Mouse (Mus musculus) liver, embryonic 16.5 days (tissue): ENCODE data around the gene Rnf149. TPM values are rescaled to one million over a fixed set of nuclear protein-coding genes. Genes with fewer than 3 reads are reported as not detected.
A peak's percentile ranks its signal among the peaks of the same experiment; 100 is the strongest.

ENCODE experiments used
- ATAC-seq: fragments of 200-750 bp; cut with Nextera tagmentation; 2 replicates; pipeline ENCODE4 v1.8.0; 2017; ENCODE audit warnings: low read depth, mild to moderate bottlenecking, moderate number of reproducible peaks, moderate library complexity
- H3K27ac ChIP-seq: fragments of 300-500 bp; sonication (generic); 2 replicates; pipeline ENCODE4 v1.5.1; 2014; ENCODE audit warnings: mild to moderate bottlenecking, low read length
- H3K27me3 ChIP-seq: fragments of 300-500 bp; sonication (generic); 2 replicates; pipeline ENCODE4 v1.6.1; 2014; ENCODE audit warnings: low read depth, low read length, mixed read lengths; ENCODE audit not compliant: control insufficient read depth, insufficient read depth
- H3K36me3 ChIP-seq: fragments of 300-500 bp; sonication (generic); 2 replicates; pipeline ENCODE4 v1.6.1; 2014; ENCODE audit warnings: mild to moderate bottlenecking; ENCODE audit not compliant: control insufficient read depth, insufficient read depth
- H3K4me1 ChIP-seq: fragments of 300-500 bp; sonication (generic); 2 replicates; pipeline ENCODE4 v1.6.1; 2014; ENCODE audit warnings: low read depth, low read length, mixed read lengths; ENCODE audit not compliant: control insufficient read depth
- H3K4me2 ChIP-seq: fragments of 300-500 bp; sonication (generic); 2 replicates; pipeline ENCODE4 v1.6.1; 2014; ENCODE audit warnings: low read depth, low read length, mixed read lengths
- H3K4me3 ChIP-seq: fragments of 300-500 bp; sonication (generic); 2 replicates; pipeline ENCODE4 v1.5.1; 2014; ENCODE audit warnings: low read depth, mild to moderate bottlenecking, low read length
- H3K9ac ChIP-seq: fragments of 300-500 bp; sonication (generic); 2 replicates; pipeline ENCODE4 v1.6.1; 2014; ENCODE audit warnings: low read depth, low read length
- H3K9me3 ChIP-seq: fragments of 300-500 bp; sonication (generic); replicated peaks from 2 replicates; pipeline ENCODE4 v1.6.1; 2016; ENCODE audit warnings: low read length; ENCODE audit not compliant: control insufficient read depth
- WGBS: fragments of 180-500 bp; shearing (Covaris S2); extraction: QIAGEN DNeasy Blood & Tissue Kit; methylation state at CpG from one replicate; pipeline ENCODE4 v1.1.7; 2014; ENCODE audit not compliant: insufficient replicate concordance; 5-methylcytosine and 5-hydroxymethylcytosine counted together
- polyA plus RNA-seq: library from polyadenylated mRNA; unstranded; fragments of >200 nt; fragmentation: Nextera tagmentation; extraction: Ambion mirVana; gene quantifications from 2 replicates; pipeline ENCODE4 v1.2.1, GENCODE M21; 2015

The Rnf149 gene
- polyA plus RNA-seq, 1 experiment from 2014 or later, result 15.3 TPM

GRCm38 (mm10) chr1:39528319-39528718, 48.9 kb downstream of the Rnf149 start:
- no peaks in the 10 kb centered on the region for H3K36me3 ChIP-seq
- peaks cover 3% of the 10 kb centered on the region for H3K4me1 ChIP-seq
- H3K27ac ChIP-seq, result no peak overlapping the region
- no peak overlapping the region for H3K4me3 ChIP-seq
- no peak for ATAC-seq
- no peak overlapping the region for H3K4me2 ChIP-seq
- no peaks in the 10 kb centered on the region for H3K27me3 ChIP-seq
- 49% methylated on average over 6 of the region's 6 CpGs for WGBS
- no peaks in the 10 kb centered on the region for H3K9me3 ChIP-seq
- no peak overlapping the region for H3K9ac ChIP-seq

GRCm38 (mm10) chr1:39527432-39527831, 49.8 kb downstream of the Rnf149 start:
- H3K9ac ChIP-seq, result no peak overlapping the region
- no peak overlapping the region for H3K4me2 ChIP-seq
- H3K36me3 ChIP-seq, result no peaks in the 10 kb centered on the region
- no peak overlapping the region for H3K4me3 ChIP-seq
- 10% methylated on average over 7 of the region's 7 CpGs for WGBS
- no peak overlapping the region for H3K27ac ChIP-seq
- peaks cover 3% of the 10 kb centered on the region for H3K4me1 ChIP-seq
- no peaks in the 10 kb centered on the region for H3K27me3 ChIP-seq
- H3K9me3 ChIP-seq, result no peaks in the 10 kb centered on the region
- 0 out of 2 replicates have a peak, but pooled peaks have one; percentile 48 for ATAC-seq

GRCm38 (mm10) chr1:39526371-39527167, 50.6 kb downstream of the Rnf149 start:
- H3K27me3 ChIP-seq, result no peaks in the 10 kb centered on the region
- H3K36me3 ChIP-seq, result no peaks in the 10 kb centered on the region
- H3K4me1 ChIP-seq, result peaks cover 3% of the 10 kb centered on the region
- no peak overlapping the region for H3K4me3 ChIP-seq
- no peak for ATAC-seq
- 60% methylated on average over 9 of the region's 9 CpGs for WGBS
- H3K27ac ChIP-seq, result no peak overlapping the region
- no peaks in the 10 kb centered on the region for H3K9me3 ChIP-seq
- no peak overlapping the region for H3K4me2 ChIP-seq
- no peak overlapping the region for H3K9ac ChIP-seq

- Histone ChIP-seq H3K4me3 (no peak overlapping the region), H3K4me1 (peaks cover 3% of the 10 kb centered on the region), H3K27me3 (no peaks in the 10 kb centered on the region), H3K9me3 (no peaks in the 10 kb centered on the region), H3K36me3 (no peaks in the 10 kb centered on the region), H3K4me2 (no peak overlapping the region), H3K27ac (no peak overlapping the region), H3K9ac (no peak overlapping the region)
- WGBS, result 24% methylated on average over 7 of the region's 7 CpGs
- no peak for ATAC-seq
Measured at GRCm38 (mm10) chr1:39525763-39526162, 51.4 kb downstream of the Rnf149 start.

- no peak for ATAC-seq
- Histone ChIP-seq H3K27me3 (no peaks in the 10 kb centered on the region), H3K4me3 (no peak overlapping the region), H3K9ac (no peak overlapping the region), H3K36me3 (no peaks in the 10 kb centered on the region), H3K4me1 (no peaks in the 10 kb centered on the region; the same call in 1 of the 2 replicates), H3K27ac (no peak overlapping the region), H3K9me3 (no peaks in the 10 kb centered on the region), H3K4me2 (no peak overlapping the region)
- 14% methylated on average over 5 of the region's 5 CpGs for WGBS
Measured at GRCm38 (mm10) chr1:39522519-39522918, 54.7 kb downstream of the Rnf149 start.

- Histone ChIP-seq H3K36me3 (no peaks in the 10 kb centered on the region), H3K4me1 (no peaks in the 10 kb centered on the region), H3K4me3 (no peak overlapping the region), H3K4me2 (no peak overlapping the region), H3K9ac (no peak overlapping the region), H3K27me3 (no peaks in the 10 kb centered on the region), H3K9me3 (no peaks in the 10 kb centered on the region), H3K27ac (no peak overlapping the region)
- 83% methylated on average over 7 of the region's 7 CpGs for WGBS
- ATAC-seq, result no peak
Measured at GRCm38 (mm10) chr1:39521326-39521725, 55.9 kb downstream of the Rnf149 start.

GRCm38 (mm10) chr1:39515303-39515991, 61.8 kb downstream of the Rnf149 start:
- Histone ChIP-seq H3K27ac (no peak overlapping the region), H3K9ac (no peak overlapping the region), H3K4me2 (no peak overlapping the region), H3K9me3 (no peaks in the 10 kb centered on the region), H3K36me3 (no peaks in the 10 kb centered on the region), H3K27me3 (no peaks in the 10 kb centered on the region), H3K4me1 (no peaks in the 10 kb centered on the region), H3K4me3 (no peak overlapping the region)
- WGBS, result 70% methylated on average over 10 of the region's 10 CpGs
- ATAC-seq, result 0 out of 2 replicates have a peak, but pooled peaks have one; percentile 19

- Histone ChIP-seq H3K4me1 (no peaks in the 10 kb centered on the region), H3K9me3 (no peaks in the 10 kb centered on the region), H3K4me3 (no peak overlapping the region), H3K36me3 (no peaks in the 10 kb centered on the region), H3K27ac (no peak overlapping the region), H3K27me3 (no peaks in the 10 kb centered on the region), H3K9ac (no peak overlapping the region), H3K4me2 (no peak overlapping the region)
- WGBS, result 65% methylated on average over 1 of the region's 1 CpGs
- no peak for ATAC-seq
Measured at GRCm38 (mm10) chr1:39512183-39512582, 65.0 kb downstream of the Rnf149 start.

GRCm38 (mm10) chr1:39511775-39512174, 65.4 kb downstream of the Rnf149 start:
- no peaks in the 10 kb centered on the region for H3K9me3 ChIP-seq

More at GRCm38 (mm10) chr1:39511775-39512174, 65.4 kb downstream of the Rnf149 start:
- WGBS, result 81% methylated on average over 8 of the region's 8 CpGs
- Histone ChIP-seq H3K9ac (no peak overlapping the region), H3K4me1 (no peaks in the 10 kb centered on the region), H3K4me3 (no peak overlapping the region), H3K27ac (no peak overlapping the region), H3K27me3 (no peaks in the 10 kb centered on the region), H3K36me3 (no peaks in the 10 kb centered on the region), H3K4me2 (no peak overlapping the region)
- ATAC-seq, result no peak
